Mouse (Mus musculus): ENCODE measurements at regions not wholly inside any gene's neighbourhood (a gene's known extent, or its start where the extent isn't known, plus 50 kb on each side); places are given as distances from the start of the nearest gene placed in this dataset.

GRCm38 (mm10) chr8:74820716-74821115 lies 52.3 kb upstream of the Isx start:
- TF ChIP-seq EP300 (optimal IDR thresholded peaks at IDR 0.05) (no peak), CTCF (IDR thresholded peaks at IDR 0.05; ENCODE audit: low read depth) (no peak)
